Mouse (Mus musculus) cerebral cortex, adult 2 months (tissue): Measurements from ENCODE around the gene Olfr318.

ENCODE experiments used
- WGBS: fragments of 180-500 bp; shearing (Covaris S2); methylation state at CpG from one replicate; pipeline ENCODE4 v1.1.7; 2018; 5-methylcytosine and 5-hydroxymethylcytosine counted together

The Olfr318 gene

GRCm38 (mm10) chr11:58723914-58724313, at the start of gene Olfr318:
TSS of gene Olfr318 (minus strand) at chr11:58724014.

GRCm38 (mm10) chr11:58772888-58773287, 49.1 kb upstream of the Olfr318 start, which contains the start of gene Olfr315:
TSS of gene Olfr315 (plus strand) at chr11:58773188.

GRCm38 (mm10) chr11:58752434-58752833, 28.6 kb upstream of the Olfr318 start, which contains the start of gene Olfr316:
TSS of gene Olfr316 (plus strand) at chr11:58752734.
- WGBS: 82% methylated on average over 2 of the region's 2 CpGs

GRCm38 (mm10) chr11:58751096-58751495, 27.3 kb upstream of the Olfr318 start:
- WGBS: 74% methylated on average over 18 of the region's 18 CpGs

GRCm38 (mm10) chr11:58738792-58739262, 15.0 kb upstream of the Olfr318 start, which contains the start of gene Olfr317:
TSS of gene Olfr317 (minus strand) at chr11:58739212.
- 81% methylated on average over 4 of the region's 4 CpGs for WGBS

- 29% methylated on average over 3 of the region's 3 CpGs for WGBS
Measured at GRCm38 (mm10) chr11:58733372-58733771, 9.6 kb upstream of the Olfr318 start.

- WGBS: 78% methylated on average over 6 of the region's 6 CpGs
Measured at GRCm38 (mm10) chr11:58727896-58728650, 4.3 kb upstream of the Olfr318 start.

GRCm38 (mm10) chr11:58719701-58720100, 4.1 kb downstream of the Olfr318 start:
- WGBS: 85% methylated on average over 4 of the region's 4 CpGs

- 91% methylated on average over 7 of the region's 7 CpGs for WGBS
Measured at GRCm38 (mm10) chr11:58717723-58718122, 6.1 kb downstream of the Olfr318 start.

GRCm38 (mm10) chr11:58709086-58709485, 14.7 kb downstream of the Olfr318 start:
- WGBS: 82% methylated on average over 11 of the region's 11 CpGs

- 66% methylated on average over 3 of the region's 3 CpGs for WGBS
Measured at GRCm38 (mm10) chr11:58698862-58699261, 25.0 kb downstream of the Olfr318 start, which contains the start of gene Olfr319. TSS of gene Olfr319 (plus strand) at chr11:58699162.

GRCm38 (mm10) chr11:58680799-58681198, 43.0 kb downstream of the Olfr318 start, which contains the start of gene Olfr320:
TSS of gene Olfr320 (plus strand) at chr11:58681099.
- 81% methylated on average over 1 of the region's 1 CpGs for WGBS

GRCm38 (mm10) chr11:58671825-58672224, 52.0 kb downstream of the Olfr318 start:
- WGBS: 58% methylated on average over 4 of the region's 4 CpGs
